Comparison of ENCODE assay signal across 24 mouse cellular contexts in genomic region chr2:38288226-38288625, GRCm38 (mm10). TPM values are rescaled to one million over a fixed set of nuclear protein-coding genes. Genes with fewer than 3 reads are reported as not detected.
A peak's percentile ranks its signal among the peaks of the same experiment; 100 is the strongest.
DNase-seq lines count a peak whose midpoint lies in the region; ATAC-seq and TF ChIP-seq lines count a peak whose summit lies in the region.
"Had no signal": no experiment of that assay in that cellular context is flagged by ENCODE, and none has a peak within 500 bp of the region (broad histone marks: within the 10 kb centered on the region; RNA-seq: fewer than 3 reads in every experiment).

No protein-coding gene starts in this region.

- H3K9ac ChIP-seq in kidney, embryonic 15.5 days: no peak overlapping the region
- no peak overlapping the region for H3K9ac ChIP-seq in kidney, embryonic 14.5 days (ENCODE audit: low read depth, low read length)
- no peak overlapping the region for H3K9ac ChIP-seq in liver, embryonic 14.5 days (replicated peaks)
- H3K9ac ChIP-seq in midbrain, embryonic 11.5 days (ENCODE audit: low read length): no peak overlapping the region

- peak overlapping the region; percentile 68; the same call in 1 of the 2 replicates for H3K4me2 ChIP-seq in kidney, embryonic 15.5 days
- H3K4me2 ChIP-seq in kidney, embryonic 14.5 days (replicated peaks; ENCODE audit: low read depth, low read length): no peak overlapping the region
- H3K4me2 ChIP-seq in liver, embryonic 14.5 days (ENCODE audit: low read depth): peak overlapping the region; percentile 83; the same call in 1 of the 2 replicates
- H3K4me2 ChIP-seq in midbrain, embryonic 11.5 days: no peak overlapping the region

- intact Hi-C loops in left cerebral cortex, adult 2 months (cut with DNase I): loop anchor here (5.0 kb wide), 2 partner anchors 64 to 146 kb away; no protein-coding TSS in a partner anchor

- H3K4me3 ChIP-seq in kidney, embryonic 15.5 days (replicated peaks): no peak overlapping the region
- H3K4me3 ChIP-seq in kidney, embryonic 14.5 days (ENCODE audit: low read length): no peak overlapping the region
- H3K4me3 ChIP-seq in liver, embryonic 14.5 days (ENCODE audit: insufficient read depth in 1 of 2, low read depth in 2 of 2, low read length in 2 of 2): no peak overlapping the region
- no peak overlapping the region for H3K4me3 ChIP-seq in left cerebral cortex, adult 2 months
- H3K4me3 ChIP-seq in midbrain, embryonic 11.5 days (ENCODE audit: low read depth, low read length): no peak overlapping the region

- no peaks in the 10 kb centered on the region for H3K27me3 ChIP-seq in kidney, embryonic 15.5 days
- no peaks in the 10 kb centered on the region for H3K27me3 ChIP-seq in kidney, embryonic 14.5 days (ENCODE audit: control insufficient read depth, insufficient read depth, low read length)
- no peaks in the 10 kb centered on the region for H3K27me3 ChIP-seq in liver, embryonic 14.5 days (ENCODE audit: control insufficient read depth, insufficient read depth, low read length)
- no peaks in the 10 kb centered on the region for H3K27me3 ChIP-seq in midbrain, embryonic 11.5 days (ENCODE audit: control insufficient read depth, insufficient read depth, low read length)
- H3K27me3 ChIP-seq: CH12.LX had no signal

- no peak for ATAC-seq in kidney, embryonic 15.5 days (replicated peaks; ENCODE audit: low FRiP score)
- no peak for ATAC-seq in kidney, embryonic 14.5 days (ENCODE audit: low FRiP score, low TSS enrichment)
- no peak for ATAC-seq in liver, embryonic 14.5 days (ENCODE audit: insufficient read depth)
- no peak for ATAC-seq in midbrain, embryonic 11.5 days (ENCODE audit: low FRiP score)
- ATAC-seq: forebrain, postnatal 0 days had no signal

- no peaks in the 10 kb centered on the region for H3K9me3 ChIP-seq in kidney, embryonic 15.5 days (replicated peaks)
- no peaks in the 10 kb centered on the region for H3K9me3 ChIP-seq in kidney, embryonic 14.5 days (ENCODE audit: control insufficient read depth, low read length)
- no peaks in the 10 kb centered on the region for H3K9me3 ChIP-seq in liver, embryonic 14.5 days (ENCODE audit: control insufficient read depth, low read length)
- H3K9me3 ChIP-seq in midbrain, embryonic 11.5 days (ENCODE audit: control insufficient read depth, low read length): no peaks in the 10 kb centered on the region

- H3K27ac ChIP-seq in kidney, embryonic 15.5 days: no peak overlapping the region
- H3K27ac ChIP-seq in kidney, embryonic 14.5 days (ENCODE audit: low read depth, low read length): no peak overlapping the region
- H3K27ac ChIP-seq in liver, embryonic 14.5 days: no peak overlapping the region
- H3K27ac ChIP-seq in left cerebral cortex, adult 2 months: no peak overlapping the region
- H3K27ac ChIP-seq in midbrain, embryonic 11.5 days (ENCODE audit: low read depth, low read length): no peak overlapping the region
- H3K27ac ChIP-seq: hindbrain, embryonic 14.5 days had no signal

- no peak for TF ChIP-seq EP300 in liver, embryonic 14.5 days (IDR thresholded peaks at IDR 0.05; ENCODE audit: low read depth)

- TF ChIP-seq CTCF in liver, embryonic 14.5 days (IDR thresholded peaks at IDR 0.05; ENCODE audit: low read depth): no peak
- TF ChIP-seq CTCF in left cerebral cortex, adult 2 months (IDR thresholded peaks at IDR 0.05): no peak

- H3K36me3 ChIP-seq in kidney, embryonic 15.5 days: no peaks in the 10 kb centered on the region
- H3K36me3 ChIP-seq in kidney, embryonic 14.5 days (ENCODE audit: control insufficient read depth, insufficient read depth, low read length): no peaks in the 10 kb centered on the region
- no peaks in the 10 kb centered on the region for H3K36me3 ChIP-seq in liver, embryonic 14.5 days (replicated peaks; ENCODE audit: control insufficient read depth, insufficient read depth, low read depth)
- H3K36me3 ChIP-seq in midbrain, embryonic 11.5 days (ENCODE audit: control insufficient read depth, insufficient read depth, low read length): no peaks in the 10 kb centered on the region

- 46% methylated on average over 2 of the region's 2 CpGs for WGBS in kidney, embryonic 15.5 days
- 36% methylated on average over 2 of the region's 2 CpGs for WGBS in kidney, embryonic 14.5 days
- 47% methylated on average over 2 of the region's 2 CpGs for WGBS in liver, embryonic 14.5 days (ENCODE audit: insufficient replicate concordance)
- 60% methylated on average over 2 of the region's 2 CpGs for whole genome bisulfite sequencing in midbrain, embryonic 11.5 days

- peak; percentile 58 for DNase-seq in ES-CJ7 (ENCODE audit: low read depth, low spot score)
- DNase-seq in ZHBTc4 (ENCODE audit: low read depth, low spot score): peak; percentile 57
- DNase-seq in liver, embryonic 14.5 days (ENCODE audit: low read depth in 3 of 3, low spot score in 3 of 3): peak; percentile 6 to 10 (median 6)
- DNase-seq in left cerebral cortex, adult 2 months (ENCODE audit: extremely low spot score in 1 of 2, low spot score in 2 of 2): no peak
- no peak for DNase-seq in midbrain, embryonic 11.5 days (ENCODE audit: low spot score, missing footprints)
- DNase-seq: adrenal gland, adult 2 months; B cell, adult 2 months; cerebellum, adult 11-12 months; cerebellum, postnatal 25 days; forebrain, postnatal 0 days; gastrocnemius, postnatal 14 days; heart, postnatal 4 days; kidney, adult 2 months; kidney, postnatal 14 days; lung, postnatal 4 days; thymus, postnatal 36 days had no signal

- peaks cover 7% of the 10 kb centered on the region for H3K4me1 ChIP-seq in kidney, embryonic 15.5 days
- H3K4me1 ChIP-seq in kidney, embryonic 14.5 days (ENCODE audit: control insufficient read depth, insufficient read depth, low read length): 0 out of 2 replicates have a peak, but pooled peaks cover 9% of the 10 kb centered on the region
- H3K4me1 ChIP-seq in liver, embryonic 14.5 days (replicated peaks; ENCODE audit: control insufficient read depth in 2 of 2, insufficient read depth in 2 of 2, low read length in 1 of 2): peaks cover 20 to 26% of the 10 kb centered on the region in 2 experiments
- H3K4me1 ChIP-seq in midbrain, embryonic 11.5 days (ENCODE audit: control insufficient read depth, insufficient read depth, low read length): peaks cover 3% of the 10 kb centered on the region; the same call in 1 of the 2 replicates

RNA-seq across cellular contexts. Expression of gene Dennd1a, which starts 1.0 kb away (rescaled TPM):
- polyA plus RNA-seq in kidney, embryonic 15.5 days (2015; fragmentation: Nextera tagmentation; extraction: Ambion mirVana): 16.2 and 16.3 TPM in 2 replicates
- polyA plus RNA-seq in kidney, embryonic 14.5 days (2014; fragmentation: Nextera tagmentation; extraction: Ambion mirVana): 10.6 and 12.6 TPM in 2 replicates
- 6.5 and 6.9 TPM in 2 replicates for polyA plus RNA-seq in liver, embryonic 14.5 days (2012; rRNA removed)
- 5.5 and 8.7 TPM in 2 replicates for polyA plus RNA-seq in liver, embryonic 14.5 days (2014; fragmentation: Nextera tagmentation; extraction: Ambion mirVana)
- 10 to 100 TPM; 84.5 to 87.4 TPM for total RNA-seq in left cerebral cortex, adult 2 months (2021)
- polyA plus RNA-seq in midbrain, embryonic 11.5 days (2014; fragmentation: Nextera tagmentation; extraction: Ambion mirVana): 8.6 and 8.8 TPM in 2 replicates

RNA-seq across cellular contexts. Expression of gene Lhx2, which starts 50.9 kb away (rescaled TPM):
- polyA plus RNA-seq in kidney, embryonic 15.5 days (2015; fragmentation: Nextera tagmentation; extraction: Ambion mirVana): 0.10 TPM in 1 of 2 replicates, not detected in the other
- polyA plus RNA-seq in kidney, embryonic 14.5 days (2014; fragmentation: Nextera tagmentation; extraction: Ambion mirVana): not detected in 2 replicates
- polyA plus RNA-seq in liver, embryonic 14.5 days (2012; rRNA removed): 3.0 and 3.8 TPM in 2 replicates
- 1.4 and 2.5 TPM in 2 replicates for polyA plus RNA-seq in liver, embryonic 14.5 days (2014; fragmentation: Nextera tagmentation; extraction: Ambion mirVana)
- total RNA-seq in left cerebral cortex, adult 2 months (2021): 10 to 100 TPM; 83.9 to 88.2 TPM
- polyA plus RNA-seq in midbrain, embryonic 11.5 days (2014; fragmentation: Nextera tagmentation; extraction: Ambion mirVana): 55.5 and 61.5 TPM in 2 replicates
- total RNA-seq: adrenal gland, adult 2 months; megakaryocyte-erythroid progenitor cell, adult 5-6 weeks had no signal
- polyA plus RNA-seq: adrenal gland, adult 2 months; heart, embryonic 16.5 days; intestine, embryonic 14.5 days; lung, embryonic 16.5 days had no signal

Comparison
In these comparisons a context has a peak if more than half of its experiments do, and no peak if none do; other contexts are left out.
1. H3K4me2 ChIP-seq: peak in kidney, embryonic 15.5 days (single experiment) and liver, embryonic 14.5 days (single experiment); none in kidney, embryonic 14.5 days (single experiment) and midbrain, embryonic 11.5 days (single experiment).
2. DNase-seq: peak in ES-CJ7 (single experiment), ZHBTc4 (single experiment) and liver, embryonic 14.5 days (3 of 3); none in left cerebral cortex, adult 2 months (0 of 2) and midbrain, embryonic 11.5 days (single experiment).
3. RNA of gene Lhx2, which starts 50.9 kb away (polyA plus RNA-seq): 55.5 to 61.5 TPM in midbrain, embryonic 11.5 days; 1.4 to 3.8 TPM in liver, embryonic 14.5 days, not detected in kidney, embryonic 14.5 days and 0.10 TPM in kidney, embryonic 15.5 days; every median in the first group is over 10 times any median in the second.